Mouse (Mus musculus) kidney, postnatal 25 days (tissue): ENCODE data around the gene Gm26620.

Experiments used
- DNase-seq, 2 experiments: peaks; one replicate each; pipeline ENCODE4 v3.0.0; 2021; ENCODE audit warnings: mixed read lengths in 2 of 2

Gm26620 gene

GRCm38 (mm10) chr1:170912891-170913615 is 28.2 kb downstream of the Gm26620 start, which contains the start of gene Fcrlb:
Fcrlb (minus strand) TSS chr1:170912941.
- no peak for DNase-seq

GRCm38 (mm10) chr1:170915657-170916056 is 30.8 kb downstream of the Gm26620 start:
- no peak for DNase-seq

- no peak for DNase-seq
Observed at GRCm38 (mm10) chr1:170919308-170919707, 34.4 kb downstream of the Gm26620 start.

- no peak for DNase-seq
Observed at GRCm38 (mm10) chr1:170924485-170924884, 39.6 kb downstream of the Gm26620 start.

GRCm38 (mm10) chr1:170926941-170927340 is 42.1 kb downstream of the Gm26620 start:
- no peak for DNase-seq

GRCm38 (mm10) chr1:170927378-170927777 is 42.5 kb downstream of the Gm26620 start, which contains the start of gene Fcrla:
Fcrla (minus strand) TSS chr1:170927583.
- no peak for DNase-seq

GRCm38 (mm10) chr1:170928467-170928866 is 43.6 kb downstream of the Gm26620 start:
- no peak for DNase-seq

GRCm38 (mm10) chr1:170929245-170929644 is 44.4 kb downstream of the Gm26620 start:
- DNase-seq: no peak

GRCm38 (mm10) chr1:170932043-170932442 is 47.2 kb downstream of the Gm26620 start:
- DNase-seq: no peak

GRCm38 (mm10) chr1:170933386-170933920 is 48.6 kb downstream of the Gm26620 start:
- DNase-seq: no peak

GRCm38 (mm10) chr1:170933940-170934339 is 49.1 kb downstream of the Gm26620 start:
- DNase-seq: no peak

- DNase-seq: no peak
Observed at GRCm38 (mm10) chr1:170934383-170934782, 49.5 kb downstream of the Gm26620 start.
